In the genomic region with DNA sequence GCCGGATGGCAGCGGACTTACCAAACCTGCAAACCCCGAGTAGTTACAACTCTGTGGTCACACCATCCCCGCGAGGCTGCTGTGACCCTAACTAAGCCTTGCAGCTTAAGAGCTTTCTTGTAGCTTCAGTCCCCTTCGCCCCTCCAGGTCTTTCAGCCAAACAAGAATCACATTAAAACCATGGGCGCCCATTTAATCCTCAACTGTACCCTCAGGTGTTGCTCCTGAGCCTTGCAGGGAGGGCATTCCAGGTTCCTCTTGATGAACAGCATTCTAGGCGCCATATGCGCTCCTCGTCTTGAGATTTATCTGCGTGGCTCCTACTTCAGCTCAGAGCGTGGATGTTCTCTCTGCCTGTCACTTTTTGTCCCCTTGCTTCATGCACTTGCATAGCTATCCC, we compare ENCODE assay signal across 8 mouse cellular contexts. TPM values are rescaled to one million over a fixed set of nuclear protein-coding genes. Genes with fewer than 3 reads are reported as not detected.
DNase-seq lines count a peak whose midpoint lies in the region; ATAC-seq and TF ChIP-seq lines count a peak whose summit lies in the region.

No protein-coding gene starts in this region.

- no peak for ATAC-seq in liver, embryonic 14.5 days (ENCODE audit: insufficient read depth)

- peak overlapping the region; percentile 83 for H3K4me2 ChIP-seq in liver, embryonic 14.5 days (ENCODE audit: low read depth)

- no peak for TF ChIP-seq POLR2A in cerebellum, adult 2 months (IDR thresholded peaks at IDR 0.05; ENCODE audit: borderline replicate concordance, insufficient read depth, low read length)
- no peak for TF ChIP-seq POLR2A in thymus, adult 2 months (IDR thresholded peaks at IDR 0.05; ENCODE audit: control insufficient read depth, extremely low read depth, insufficient read depth, low read length, poor library complexity)

- H3K9ac ChIP-seq in liver, embryonic 14.5 days (replicated peaks), result no peak overlapping the region

- no peak for DNase-seq in cerebellum, adult 2 months
- DNase-seq in cerebellum, adult 8-10 months, result no peak
- DNase-seq in thymus, adult 2 months, result no peak
- DNase-seq in thymus, postnatal 25 days, result no peak
- DNase-seq in liver, embryonic 14.5 days (ENCODE audit: low read depth in 3 of 3, low spot score in 3 of 3), result no peak
- no peak for DNase-seq in urinary bladder, postnatal 25 days (ENCODE audit: low spot score)
- no peak for DNase-seq in spleen, postnatal 4 days (ENCODE audit: low spot score in 2 of 2)
- DNase-seq in cerebellum, adult 11 months, result no peak

- H3K4me3 ChIP-seq in cerebellum, adult 2 months (replicated peaks; ENCODE audit: insufficient read depth, low read depth, low read length), result peak overlapping the region; percentile 32
- peak overlapping the region; percentile 50 for H3K4me3 ChIP-seq in thymus, adult 2 months (ENCODE audit: control insufficient read depth, insufficient read depth, low read length)
- peak overlapping the region; percentile 41 to 56; a peak in 2 of 4 replicates for H3K4me3 ChIP-seq in liver, embryonic 14.5 days (ENCODE audit: insufficient read depth in 1 of 2, low read depth in 2 of 2, low read length in 2 of 2)

- no peak overlapping the region for H3K27ac ChIP-seq in cerebellum, adult 2 months (ENCODE audit: insufficient read depth, low read length)
- H3K27ac ChIP-seq in thymus, adult 2 months (ENCODE audit: control insufficient read depth, insufficient read depth, low read length), result no peak overlapping the region
- no peak overlapping the region for H3K27ac ChIP-seq in liver, embryonic 14.5 days

- H3K36me3 ChIP-seq in thymus, adult 2 months (ENCODE audit: control insufficient read depth, insufficient read depth, low read length), result no peaks in the 10 kb centered on the region
- H3K36me3 ChIP-seq in liver, embryonic 14.5 days (replicated peaks; ENCODE audit: control insufficient read depth, insufficient read depth, low read depth), result no peaks in the 10 kb centered on the region

- TF ChIP-seq CTCF in cerebellum, adult 2 months (IDR thresholded peaks at IDR 0.05; ENCODE audit: borderline replicate concordance, insufficient read depth, low read depth, low read length), result no peak
- no peak for TF ChIP-seq CTCF in thymus, adult 2 months (IDR thresholded peaks at IDR 0.05; ENCODE audit: borderline replicate concordance, control insufficient read depth, extremely low read depth, insufficient read depth, low read length, poor library complexity)
- no peak for TF ChIP-seq CTCF in liver, embryonic 14.5 days (IDR thresholded peaks at IDR 0.05; ENCODE audit: low read depth)

- no peaks in the 10 kb centered on the region; the same call in 1 of the 2 replicates for H3K4me1 ChIP-seq in cerebellum, adult 2 months (ENCODE audit: control insufficient read depth, insufficient read depth, low read length)
- H3K4me1 ChIP-seq in thymus, adult 2 months (replicated peaks; ENCODE audit: control insufficient read depth, insufficient read depth, low read length), result peaks cover 14% of the 10 kb centered on the region
- peaks cover 2 to 12% of the 10 kb centered on the region in 2 experiments; a peak in 3 of 4 replicates for H3K4me1 ChIP-seq in liver, embryonic 14.5 days (replicated peaks; ENCODE audit: control insufficient read depth in 2 of 2, insufficient read depth in 2 of 2, low read length in 1 of 2)

- WGBS in cerebellum, adult 2 months, result 13% methylated on average over 12 of the region's 12 CpGs
- 22% methylated on average over 12 of the region's 12 CpGs for WGBS in thymus, adult 2 months
- WGBS in liver, embryonic 14.5 days (ENCODE audit: insufficient replicate concordance), result 9% methylated on average over 12 of the region's 12 CpGs

- no peak for TF ChIP-seq EP300 in liver, embryonic 14.5 days (IDR thresholded peaks at IDR 0.05; ENCODE audit: low read depth)

- no peaks in the 10 kb centered on the region for H3K9me3 ChIP-seq in liver, embryonic 14.5 days (ENCODE audit: control insufficient read depth, low read length)

- no peaks in the 10 kb centered on the region for H3K27me3 ChIP-seq in cerebellum, adult 2 months (ENCODE audit: control insufficient read depth, insufficient read depth, low read length)
- peaks cover 3% of the 10 kb centered on the region; the same call in 1 of the 2 replicates for H3K27me3 ChIP-seq in thymus, adult 2 months (ENCODE audit: control insufficient read depth, insufficient read depth, low read length)
- H3K27me3 ChIP-seq in liver, embryonic 14.5 days (ENCODE audit: control insufficient read depth, insufficient read depth, low read length), result peaks cover 28% of the 10 kb centered on the region

RNA-seq across cellular contexts. Expression of a gene that starts 1.3 kb away (rescaled TPM):
- 0.90 and 1.0 TPM in 2 replicates for polyA plus RNA-seq in cerebellum, adult 2 months (2012; rRNA removed)
- polyA plus RNA-seq in thymus, adult 2 months (2012; rRNA removed), result 0.28 and 0.63 TPM in 2 replicates
- polyA plus RNA-seq in liver, embryonic 14.5 days (2012; rRNA removed), result not detected in 2 replicates
- polyA plus RNA-seq in liver, embryonic 14.5 days (2014; fragmentation: Nextera tagmentation; extraction: Ambion mirVana), result 0.10 TPM in 1 of 2 replicates, not detected in the other

RNA-seq across cellular contexts. Expression of a gene that starts 15.1 kb away (rescaled TPM):
- polyA plus RNA-seq in cerebellum, adult 2 months (2012; rRNA removed), result 76.3 and 77.9 TPM in 2 replicates
- 88.1 and 104 TPM in 2 replicates for polyA plus RNA-seq in thymus, adult 2 months (2012; rRNA removed)
- polyA plus RNA-seq in liver, embryonic 14.5 days (2012; rRNA removed), result 31.2 and 35.4 TPM in 2 replicates
- 55.9 and 62.1 TPM in 2 replicates for polyA plus RNA-seq in liver, embryonic 14.5 days (2014; fragmentation: Nextera tagmentation; extraction: Ambion mirVana)

RNA-seq across cellular contexts. Expression of a gene that starts 16.4 kb away (rescaled TPM):
- 5.6 and 6.2 TPM in 2 replicates for polyA plus RNA-seq in cerebellum, adult 2 months (2012; rRNA removed)
- polyA plus RNA-seq in thymus, adult 2 months (2012; rRNA removed), result 6.6 and 12.1 TPM in 2 replicates
- 0.28 and 0.44 TPM in 2 replicates for polyA plus RNA-seq in liver, embryonic 14.5 days (2012; rRNA removed)
- 0.10 and 0.22 TPM in 2 replicates for polyA plus RNA-seq in liver, embryonic 14.5 days (2014; fragmentation: Nextera tagmentation; extraction: Ambion mirVana)

RNA-seq across cellular contexts. Expression of a gene that starts 19.6 kb away (rescaled TPM):
- polyA plus RNA-seq in cerebellum, adult 2 months (2012; rRNA removed), result not detected in 2 replicates
- not detected in 2 replicates for polyA plus RNA-seq in thymus, adult 2 months (2012; rRNA removed)
- polyA plus RNA-seq in liver, embryonic 14.5 days (2012; rRNA removed), result not detected in 2 replicates
- polyA plus RNA-seq in liver, embryonic 14.5 days (2014; fragmentation: Nextera tagmentation; extraction: Ambion mirVana), result not detected in 2 replicates

RNA-seq across cellular contexts. Expression of a gene that starts 19.8 kb away (rescaled TPM):
- 0.07 and 0.40 TPM in 2 replicates for polyA plus RNA-seq in cerebellum, adult 2 months (2012; rRNA removed)
- 0.09 and 0.18 TPM in 2 replicates for polyA plus RNA-seq in thymus, adult 2 months (2012; rRNA removed)
- 0.02 TPM in 1 of 2 replicates, not detected in the other for polyA plus RNA-seq in liver, embryonic 14.5 days (2012; rRNA removed)
- polyA plus RNA-seq in liver, embryonic 14.5 days (2014; fragmentation: Nextera tagmentation; extraction: Ambion mirVana), result not detected in 2 replicates
